Mouse (Mus musculus) heart, embryonic 11.5 days (tissue): Measurements from ENCODE around the gene Dnajb4. TPM values are rescaled to one million over a fixed set of nuclear protein-coding genes. Genes with fewer than 3 reads are reported as not detected.
"Not testable (repeated sequence)": the region's sequence is repeated elsewhere in the genome, so short reads cannot be mapped to it uniquely, and the experiment has no call there.

Experiments
- ATAC-seq: fragments of 200-750 bp; cut with Nextera tagmentation; replicated peaks from 2 replicates; pipeline ENCODE4 v1.8.0; 2017; ENCODE audit warnings: moderate library complexity; ENCODE audit not compliant: insufficient number of reproducible peaks, low FRiP score, low TSS enrichment
- H3K27ac ChIP-seq: fragments of 300-500 bp; sonication (generic); 2 replicates; pipeline ENCODE4 v1.5.1; 2014; ENCODE audit warnings: mild to moderate bottlenecking, low read depth, low read length
- H3K27me3 ChIP-seq: fragments of 300-500 bp; sonication (generic); 2 replicates; pipeline ENCODE4 v1.6.1; 2014; ENCODE audit warnings: mild to moderate bottlenecking, low read length, mixed read lengths; ENCODE audit not compliant: control insufficient read depth, insufficient read depth
- H3K36me3 ChIP-seq: fragments of 300-500 bp; sonication (generic); 2 replicates; pipeline ENCODE4 v1.6.1; 2014; ENCODE audit warnings: mild to moderate bottlenecking, low read length, moderate library complexity, mixed read lengths; ENCODE audit not compliant: control insufficient read depth, insufficient read depth
- H3K4me1 ChIP-seq: fragments of 300-500 bp; sonication (generic); 2 replicates; pipeline ENCODE4 v1.6.1; 2014; ENCODE audit warnings: low read length; ENCODE audit not compliant: control insufficient read depth, insufficient read depth
- H3K4me2 ChIP-seq: fragments of 300-500 bp; sonication (generic); 2 replicates; pipeline ENCODE4 v1.6.1; 2014; ENCODE audit warnings: mild to moderate bottlenecking, moderate library complexity
- H3K4me3 ChIP-seq: fragments of 300-500 bp; sonication (generic); 2 replicates; pipeline ENCODE4 v1.5.1; 2014; ENCODE audit warnings: low read depth, low read length
- H3K9ac ChIP-seq: fragments of 300-500 bp; sonication (generic); 2 replicates; pipeline ENCODE4 v1.6.1; 2014; ENCODE audit warnings: mild to moderate bottlenecking, low read depth, low read length, moderate library complexity
- H3K9me3 ChIP-seq: fragments of 300-500 bp; sonication (generic); replicated peaks from 2 replicates; pipeline ENCODE4 v1.6.1; 2016; ENCODE audit warnings: low read length; ENCODE audit not compliant: control insufficient read depth
- WGBS: fragments of 180-500 bp; shearing (Covaris S2); extraction: QIAGEN DNeasy Blood & Tissue Kit; methylation state at CpG from one replicate; pipeline ENCODE4 v1.1.7; 2014; ENCODE audit not compliant: insufficient replicate concordance; 5-methylcytosine and 5-hydroxymethylcytosine counted together
- polyA plus RNA-seq: library from polyadenylated mRNA; unstranded; fragments of >200 nt; fragmentation: Nextera tagmentation; extraction: Ambion mirVana; gene quantifications from 2 replicates; pipeline ENCODE4 v1.2.1, GENCODE M21; 2014

The Dnajb4 gene
- polyA plus RNA-seq, result 46.2 and 49.0 TPM in 2 replicates

DNA sequence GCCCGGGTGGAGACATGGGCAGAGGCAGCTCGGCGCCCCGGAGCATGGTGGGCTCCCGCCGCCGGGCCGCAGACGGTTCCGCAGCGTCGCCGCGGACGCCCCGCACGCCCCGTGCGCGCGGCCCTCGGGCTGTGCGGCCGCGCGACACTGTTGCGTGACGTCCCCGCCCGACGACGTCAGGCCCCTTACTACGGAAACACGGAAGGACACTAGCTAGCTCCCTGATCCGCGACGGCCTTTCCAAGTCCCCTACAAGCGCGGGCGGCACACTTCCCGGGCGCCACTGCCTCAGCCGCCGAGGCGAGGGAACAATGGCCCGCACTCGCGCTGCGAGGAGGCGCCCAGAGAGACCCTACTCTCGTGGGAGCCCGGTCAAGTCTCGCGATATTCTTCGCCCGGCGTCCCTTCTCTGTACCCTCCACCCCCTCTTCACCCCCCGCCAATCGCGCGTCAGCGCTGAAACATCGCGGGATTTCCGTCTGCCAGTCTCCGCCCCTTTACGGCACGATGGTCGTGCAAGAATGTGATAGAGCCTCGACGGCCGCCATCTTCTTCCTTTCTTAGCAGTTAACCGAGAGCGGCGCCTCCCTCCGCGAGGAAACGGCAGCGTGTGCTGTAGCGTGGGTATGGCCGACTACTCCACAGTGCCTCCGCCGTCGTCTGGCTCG is at the start of gene Dnajb4, which contains the start of gene Fubp1:
Dnajb4 (minus strand) TSS at position 336 of the 668 bp plus-strand sequence.
Fubp1 (plus strand) TSS at position 456 of the 668 bp plus-strand sequence.
- H3K4me2 ChIP-seq, result peak within 1 kb of the TSS; percentile 95
- H3K4me1 ChIP-seq, result peaks cover 21% of the 10 kb centered on the region
- no peaks in the 10 kb centered on the region for H3K9me3 ChIP-seq
- under 1% methylated on average over 82 of the region's 85 CpGs for WGBS
- H3K9ac ChIP-seq, result peak within 1 kb of the TSS; percentile 99
- peak within 1 kb of the TSS; percentile 99 for H3K27ac ChIP-seq
- H3K36me3 ChIP-seq, result no peaks in the 10 kb centered on the region
- H3K4me3 ChIP-seq, result peak within 1 kb of the TSS; percentile 99
- ATAC-seq, result peak; percentile 96
- H3K27me3 ChIP-seq, result no peaks in the 10 kb centered on the region

- ATAC-seq, result peak; percentile 40; the same call in 1 of the 2 replicates
- not testable (repeated sequence) for H3K4me2 ChIP-seq, H3K9me3 ChIP-seq, H3K4me3 ChIP-seq, H3K27me3 ChIP-seq, H3K36me3 ChIP-seq
- peak overlapping the region; percentile 24; the same call in 1 of the 2 replicates for H3K9ac ChIP-seq
- H3K27ac ChIP-seq, result peak overlapping the region; percentile 54
- WGBS, result 26% methylated on average over 7 of the region's 9 CpGs
- peaks cover 22% of the 10 kb centered on the region for H3K4me1 ChIP-seq
These were observed 49.3 kb upstream of the Dnajb4 start for GRCm38 (mm10) chr3:152259409-152259808.

DNA sequence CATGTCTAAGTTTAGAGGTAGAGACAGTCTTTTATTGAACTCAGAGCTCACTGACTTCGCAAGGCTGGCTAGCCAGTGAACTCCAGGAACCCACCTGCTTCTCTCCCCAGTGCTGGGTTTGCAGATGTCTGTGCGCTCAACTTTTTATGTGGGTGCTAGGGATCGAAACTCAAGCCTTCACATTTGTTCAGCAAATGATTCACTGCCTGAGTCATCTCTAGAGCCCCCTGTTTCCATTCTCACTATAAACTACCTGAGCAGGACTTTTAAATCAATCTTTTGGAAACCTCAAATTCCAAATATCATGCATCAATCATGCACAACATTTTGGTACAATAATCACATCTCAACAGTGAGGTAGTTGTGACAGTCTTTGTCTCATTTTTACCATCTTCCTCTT is 47.4 kb upstream of the Dnajb4 start:
- Histone ChIP-seq H3K4me1 (peaks cover 21% of the 10 kb centered on the region), H3K9ac (no peak overlapping the region), H3K4me3 (no peak overlapping the region), H3K27me3 (no peaks in the 10 kb centered on the region), H3K4me2 (no peak overlapping the region), H3K27ac (no peak overlapping the region), H3K36me3 (peaks cover 4% of the 10 kb centered on the region; the same call in 1 of the 2 replicates), H3K9me3 (no peaks in the 10 kb centered on the region)
- ATAC-seq, result no peak
- 89% methylated on average over 3 of the region's 3 CpGs for WGBS

GRCm38 (mm10) chr3:152250487-152250886 is 40.4 kb upstream of the Dnajb4 start:
- H3K9ac ChIP-seq, result no peak overlapping the region
- no peak overlapping the region for H3K4me2 ChIP-seq
- ATAC-seq, result no peak
- no peak overlapping the region for H3K4me3 ChIP-seq
- no peaks in the 10 kb centered on the region for H3K27me3 ChIP-seq
- H3K27ac ChIP-seq, result no peak overlapping the region
- H3K9me3 ChIP-seq, result no peaks in the 10 kb centered on the region
- 78% methylated on average over 1 of the region's 1 CpGs for WGBS
- H3K4me1 ChIP-seq, result no peaks in the 10 kb centered on the region
- H3K36me3 ChIP-seq, result peaks cover 9% of the 10 kb centered on the region

DNA sequence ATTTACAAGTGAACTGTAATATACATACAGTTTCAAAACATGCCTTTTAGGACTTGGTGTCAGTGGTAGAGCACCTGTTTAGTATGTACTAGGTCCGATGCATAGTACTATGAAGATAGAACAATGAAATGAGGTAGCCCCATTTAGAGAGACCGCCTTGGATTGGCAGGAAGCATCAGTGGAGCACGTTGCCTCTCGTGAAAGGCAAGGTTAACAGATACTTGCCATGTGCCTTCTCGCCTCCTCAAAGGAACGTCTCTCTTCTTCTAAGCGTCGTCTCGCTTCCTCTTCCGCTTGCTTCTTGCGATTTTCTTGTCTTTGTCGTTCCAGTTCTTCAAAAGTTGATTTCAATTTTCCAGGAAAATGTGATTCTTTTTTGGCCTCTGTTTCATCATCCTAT is 37.6 kb upstream of the Dnajb4 start:
- no peaks in the 10 kb centered on the region for H3K9me3 ChIP-seq
- no peaks in the 10 kb centered on the region for H3K4me1 ChIP-seq
- WGBS, result 88% methylated on average over 12 of the region's 12 CpGs
- H3K36me3 ChIP-seq, result peaks cover 8% of the 10 kb centered on the region
- no peak overlapping the region for H3K4me2 ChIP-seq
- H3K9ac ChIP-seq, result no peak overlapping the region
- ATAC-seq, result no peak
- no peaks in the 10 kb centered on the region for H3K27me3 ChIP-seq
- H3K4me3 ChIP-seq, result no peak overlapping the region
- H3K27ac ChIP-seq, result no peak overlapping the region

- Histone ChIP-seq H3K4me1 (no peaks in the 10 kb centered on the region), H3K36me3 (peaks cover 15% of the 10 kb centered on the region), H3K9ac (no peak overlapping the region), H3K27me3 (no peaks in the 10 kb centered on the region), H3K9me3 (no peaks in the 10 kb centered on the region), H3K4me3 (no peak overlapping the region), H3K27ac (no peak overlapping the region), H3K4me2 (no peak overlapping the region)
- WGBS, result 72% methylated on average over 5 of the region's 5 CpGs
- no peak for ATAC-seq
These were observed 35.3 kb upstream of the Dnajb4 start for GRCm38 (mm10) chr3:152245273-152245910.

GRCm38 (mm10) chr3:152243304-152243703 is 33.2 kb upstream of the Dnajb4 start:
- Histone ChIP-seq H3K9me3 (no peaks in the 10 kb centered on the region), H3K4me2 (no peak overlapping the region), H3K4me3 (no peak overlapping the region), H3K36me3 (peaks cover 16% of the 10 kb centered on the region), H3K4me1 (no peaks in the 10 kb centered on the region), H3K27me3 (no peaks in the 10 kb centered on the region), H3K27ac (no peak overlapping the region), H3K9ac (no peak overlapping the region)
- 76% methylated on average over 4 of the region's 4 CpGs for WGBS
- no peak for ATAC-seq

GRCm38 (mm10) chr3:152241098-152241497 is 31.0 kb upstream of the Dnajb4 start:
- H3K9me3 ChIP-seq, result no peaks in the 10 kb centered on the region
- 85% methylated on average over 3 of the region's 3 CpGs for WGBS

More at GRCm38 (mm10) chr3:152241098-152241497, 31.0 kb upstream of the Dnajb4 start:
- no peak for ATAC-seq
- Histone ChIP-seq H3K9ac (no peak overlapping the region), H3K4me3 (no peak overlapping the region), H3K27ac (no peak overlapping the region), H3K36me3 (peaks cover 24% of the 10 kb centered on the region), H3K4me2 (no peak overlapping the region), H3K27me3 (no peaks in the 10 kb centered on the region), H3K4me1 (no peaks in the 10 kb centered on the region)
